Mouse (Mus musculus) bone marrow, adult 2 months (tissue): Measurements from ENCODE around the gene Adck1.

Experiments used
- CTCF ChIP-seq: fragments of 200-500 bp; IDR thresholded peaks from 2 replicates; pipeline ENCODE4 v1.5.1; 2011; ENCODE audit warnings: low read length, control low read depth; ENCODE audit not compliant: control insufficient read depth, insufficient read depth
- POLR2A ChIP-seq: fragments of 200-500 bp; IDR thresholded peaks from 2 replicates; pipeline ENCODE4 v1.6.1; 2011; ENCODE audit warnings: low read depth, mild to moderate bottlenecking, control low read depth, low read length, borderline replicate concordance; ENCODE audit not compliant: control insufficient read depth

DNA sequence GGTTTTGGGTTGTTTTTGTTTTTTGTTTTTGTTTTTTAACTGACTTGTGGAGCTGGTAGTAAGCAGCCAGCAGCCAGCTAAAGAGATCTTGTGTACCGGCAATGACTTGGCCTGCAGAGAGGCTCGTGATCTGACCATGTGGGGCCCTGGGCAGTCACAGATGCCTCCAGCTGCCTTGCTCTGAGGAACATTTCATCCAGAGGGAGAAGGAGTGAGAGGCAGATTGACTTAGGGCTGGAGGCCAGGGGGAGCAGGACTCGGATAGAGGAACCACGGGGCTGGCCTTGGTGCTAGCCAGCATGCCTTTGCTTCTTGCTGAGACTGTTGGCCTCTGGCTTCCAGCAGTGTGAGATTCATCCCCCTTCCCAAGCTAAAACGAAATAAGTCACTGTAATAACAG, 43.2 kb downstream of the Adck1 start:
- TF ChIP-seq CTCF (no peak), POLR2A (no peak)
